Mouse (Mus musculus) small intestine, adult 2 months (tissue): Measurements from ENCODE around the gene Hoxb2. TPM values are rescaled to one million over a fixed set of nuclear protein-coding genes. Genes with fewer than 3 reads are reported as not detected.
A peak's percentile ranks its signal among the peaks of the same experiment; 100 is the strongest.

ENCODE experiments used
- H3K27ac ChIP-seq: fragments of 200-500 bp; 2 replicates; pipeline ENCODE4 v1.5.1; 2012; ENCODE audit warnings: low read depth, low read length, control low read depth, inconsistent platforms; ENCODE audit not compliant: insufficient read depth
- H3K27me3 ChIP-seq: fragments of 200-500 bp; 2 replicates; pipeline ENCODE4 v1.6.1; 2012; ENCODE audit warnings: mild to moderate bottlenecking, moderate library complexity, low read length, inconsistent platforms; ENCODE audit not compliant: control insufficient read depth, insufficient read depth
- H3K36me3 ChIP-seq: fragments of 200-500 bp; 2 replicates; pipeline ENCODE4 v1.6.1; 2012; ENCODE audit warnings: mild to moderate bottlenecking, low read length, control low read depth, inconsistent platforms; ENCODE audit not compliant: control insufficient read depth, insufficient read depth
- H3K4me1 ChIP-seq: fragments of 200-500 bp; 2 replicates; pipeline ENCODE4 v1.6.1; 2012; ENCODE audit warnings: low read length, inconsistent platforms, mixed read lengths; ENCODE audit not compliant: control insufficient read depth, insufficient read depth, insufficient read length
- H3K4me3 ChIP-seq: fragments of 200-500 bp; 2 replicates; pipeline ENCODE4 v1.5.1; 2012; ENCODE audit warnings: low read depth, mild to moderate bottlenecking, control low read depth, inconsistent platforms, low read length, moderate library complexity
- CTCF ChIP-seq: fragments of 200-500 bp; IDR thresholded peaks from 2 replicates; pipeline ENCODE4 v1.5.1; 2012; ENCODE audit warnings: low read depth, mild to moderate bottlenecking, control low read depth, inconsistent platforms, low read length, moderate library complexity, mixed read lengths; ENCODE audit not compliant: insufficient replicate concordance, insufficient read length; ENCODE audit errors: extremely low read depth
- POLR2A ChIP-seq: fragments of 200-500 bp; IDR thresholded peaks from 2 replicates; pipeline ENCODE4 v1.6.1; 2012; ENCODE audit warnings: low read depth, mild to moderate bottlenecking, control low read depth, inconsistent platforms, low read length, moderate library complexity
- WGBS: fragments of 180-500 bp; shearing (Covaris S2); methylation state at CpG from one replicate; pipeline ENCODE4 v1.1.7; 2018; 5-methylcytosine and 5-hydroxymethylcytosine counted together
- polyA plus RNA-seq: library from polyadenylated mRNA; depleted of rRNA; stranded (reverse); fragments of >200 nt; gene quantifications from 2 replicates; pipeline ENCODE4 v1.2.3, GENCODE M21; 2012

The Hoxb2 gene
- polyA plus RNA-seq, 1 experiment: 9.9 TPM

DNA sequence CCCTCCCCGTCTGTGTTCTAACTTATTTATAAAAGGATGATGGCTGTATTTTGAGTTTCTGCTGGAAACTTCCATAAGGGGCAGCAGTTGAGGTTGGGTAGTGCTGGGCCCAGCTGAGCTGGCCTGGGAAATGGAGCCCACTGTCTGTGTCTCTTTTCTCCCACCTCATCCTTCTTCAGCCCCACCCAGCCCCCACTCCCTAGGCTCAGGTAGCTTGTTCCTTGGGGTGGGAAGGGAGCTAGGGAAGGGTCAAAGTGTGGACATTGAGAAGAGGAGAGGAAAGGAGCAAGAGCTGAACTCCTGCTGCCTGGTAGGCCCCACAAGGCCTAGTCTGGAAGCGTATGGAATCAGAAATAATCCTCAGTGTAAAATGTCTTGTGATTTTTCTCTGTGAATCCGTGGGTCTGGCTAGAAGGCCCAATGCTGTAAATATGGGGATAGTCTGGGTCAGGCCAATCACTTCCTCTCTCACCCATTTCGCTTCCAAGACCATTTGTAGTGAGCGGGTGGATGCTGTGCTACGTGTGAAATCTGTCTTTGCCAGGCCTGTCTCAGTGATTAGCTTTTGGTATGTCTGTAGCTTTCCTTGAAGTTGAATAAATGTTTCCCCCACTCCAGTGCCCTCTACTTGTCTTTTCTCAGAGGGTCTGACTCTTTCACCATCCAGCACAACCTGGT is 44.7 kb upstream of the Hoxb2 start:
- Histone ChIP-seq H3K4me1 (peaks cover under 1% of the 10 kb centered on the region; the same call in 1 of the 2 replicates), H3K27me3 (peaks cover 48% of the 10 kb centered on the region), H3K4me3 (no peak overlapping the region), H3K36me3 (no peaks in the 10 kb centered on the region), H3K27ac (no peak overlapping the region; the same call in 1 of the 2 replicates)
- no peak for TF ChIP-seq CTCF
- no peak for TF ChIP-seq POLR2A
- 82% methylated on average over 6 of the region's 6 CpGs for WGBS

DNA sequence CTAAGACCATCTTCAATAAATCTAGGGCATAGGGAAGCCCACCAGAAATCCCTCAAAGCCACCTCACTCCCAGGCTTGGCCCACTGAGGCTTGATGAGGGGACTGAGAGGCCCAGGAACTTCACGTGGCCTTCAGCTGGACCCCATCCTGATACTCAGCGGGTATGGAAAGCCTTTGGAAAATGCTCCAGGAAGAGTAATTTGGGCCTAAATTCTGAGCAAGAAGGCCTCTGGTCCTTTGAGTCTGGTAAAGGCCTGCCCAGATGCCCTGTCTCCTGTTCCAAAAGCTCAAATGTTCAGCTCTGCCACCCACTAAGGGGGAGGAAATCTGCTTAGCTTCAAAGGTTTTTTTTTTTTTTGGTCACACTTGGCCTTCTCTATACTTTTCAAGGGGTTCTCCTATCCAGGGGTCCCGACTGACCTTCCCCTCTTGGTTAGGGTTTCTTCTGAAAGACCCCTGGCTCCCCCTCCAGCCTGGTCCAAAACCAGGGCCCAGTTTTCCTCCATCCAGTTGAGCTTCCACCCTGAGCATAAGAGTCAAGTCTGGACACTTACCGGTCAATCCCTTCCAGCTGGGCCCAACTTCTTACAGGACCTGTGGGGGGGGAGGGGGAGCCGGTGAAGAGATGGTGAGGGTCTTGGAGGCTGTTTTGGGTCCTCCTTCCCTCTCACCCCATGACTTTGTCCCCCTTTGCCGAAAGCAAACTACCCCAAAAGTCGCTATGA is 44.0 kb upstream of the Hoxb2 start:
- whole genome bisulfite sequencing: 46% methylated on average over 7 of the region's 7 CpGs
- Histone ChIP-seq H3K27ac (no peak overlapping the region; the same call in 1 of the 2 replicates), H3K36me3 (no peaks in the 10 kb centered on the region), H3K27me3 (peaks cover 42% of the 10 kb centered on the region), H3K4me1 (no peaks in the 10 kb centered on the region; the same call in 1 of the 2 replicates), H3K4me3 (0 out of 2 replicates have a peak overlapping the region, but pooled peaks have one; percentile 5)
- TF ChIP-seq CTCF (no peak), POLR2A (no peak)

DNA sequence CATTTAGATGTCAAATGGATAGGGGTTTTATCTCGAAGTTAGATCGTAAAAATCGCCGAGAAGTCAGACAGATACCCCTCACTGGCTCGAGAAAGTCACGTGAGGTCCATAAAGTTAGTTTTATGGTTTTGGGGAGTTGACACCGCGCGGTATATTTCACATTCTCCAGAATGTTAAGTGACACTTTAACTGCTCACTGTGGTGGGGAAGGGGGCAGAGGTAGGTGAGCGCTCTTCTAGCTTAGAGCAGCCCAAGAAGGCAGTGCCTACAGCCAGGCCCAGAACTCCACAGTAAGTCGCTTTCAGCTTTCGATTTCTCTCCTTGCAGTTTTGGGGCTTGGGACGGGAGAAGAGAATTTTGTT is 43.4 kb upstream of the Hoxb2 start:
- TF ChIP-seq CTCF (no peak), POLR2A (no peak)
- Histone ChIP-seq H3K27me3 (peaks cover 42% of the 10 kb centered on the region), H3K27ac (no peak overlapping the region), H3K4me3 (0 out of 2 replicates have a peak overlapping the region, but pooled peaks have one; percentile 5), H3K36me3 (no peaks in the 10 kb centered on the region), H3K4me1 (no peaks in the 10 kb centered on the region; the same call in 1 of the 2 replicates)
- 19% methylated on average over 13 of the region's 13 CpGs for WGBS

DNA sequence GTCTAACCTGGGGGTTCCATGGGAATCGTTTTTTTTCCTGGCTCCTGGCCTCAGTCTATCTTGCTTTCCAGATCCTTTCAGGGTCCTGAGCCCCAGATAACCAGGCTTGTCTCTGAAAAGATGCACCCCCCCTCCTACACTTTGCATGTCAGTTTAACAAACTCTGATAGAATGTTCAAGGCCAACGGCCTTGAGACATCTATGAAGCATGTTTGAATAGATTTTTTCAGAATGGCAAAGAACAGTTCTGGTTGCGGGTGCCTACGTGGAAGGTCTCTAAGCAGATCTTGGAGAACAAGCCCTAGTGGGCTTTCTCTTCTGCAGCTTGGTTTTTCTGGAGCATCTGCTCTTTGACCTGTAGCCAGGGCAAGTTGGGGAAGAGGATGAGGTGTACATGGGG is 41.6 kb upstream of the Hoxb2 start:
- Histone ChIP-seq H3K4me1 (no peaks in the 10 kb centered on the region; the same call in 1 of the 2 replicates), H3K27me3 (peaks cover 37% of the 10 kb centered on the region), H3K36me3 (no peaks in the 10 kb centered on the region), H3K4me3 (no peak overlapping the region), H3K27ac (peak overlapping the region; percentile 71)
- TF ChIP-seq POLR2A (no peak), CTCF (no peak)
- WGBS: 43% methylated on average over 4 of the region's 4 CpGs

DNA sequence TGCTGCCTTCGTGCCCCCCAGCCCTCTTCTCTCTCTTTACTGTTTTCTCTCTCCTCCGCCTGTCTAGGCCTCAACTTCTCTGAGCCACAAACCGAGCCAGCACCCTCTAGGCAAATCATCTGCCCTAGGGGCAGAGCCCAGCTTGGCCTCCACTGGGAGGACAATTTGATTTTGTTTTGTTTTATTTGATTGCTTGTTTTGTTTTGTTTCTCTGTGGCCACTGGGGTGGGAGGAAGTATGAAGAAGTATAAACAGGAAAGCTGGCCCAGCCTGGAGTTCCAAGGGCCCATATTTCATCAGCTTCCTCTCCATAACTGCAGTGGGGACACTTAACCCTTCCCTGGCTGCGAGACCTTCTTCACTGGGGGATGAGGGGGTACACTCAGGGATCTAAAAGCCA is 41.0 kb upstream of the Hoxb2 start:
- no peaks in the 10 kb centered on the region for H3K36me3 ChIP-seq
- TF ChIP-seq POLR2A: 0 out of 2 replicates have a peak, but pooled peaks have one; percentile 13
- TF ChIP-seq CTCF: no peak
- H3K4me1 ChIP-seq: no peaks in the 10 kb centered on the region; the same call in 1 of the 2 replicates
- H3K4me3 ChIP-seq: no peak overlapping the region
- peaks cover 37% of the 10 kb centered on the region for H3K27me3 ChIP-seq
- peak overlapping the region; percentile 71 for H3K27ac ChIP-seq
- WGBS: 47% methylated on average over 4 of the region's 4 CpGs

DNA sequence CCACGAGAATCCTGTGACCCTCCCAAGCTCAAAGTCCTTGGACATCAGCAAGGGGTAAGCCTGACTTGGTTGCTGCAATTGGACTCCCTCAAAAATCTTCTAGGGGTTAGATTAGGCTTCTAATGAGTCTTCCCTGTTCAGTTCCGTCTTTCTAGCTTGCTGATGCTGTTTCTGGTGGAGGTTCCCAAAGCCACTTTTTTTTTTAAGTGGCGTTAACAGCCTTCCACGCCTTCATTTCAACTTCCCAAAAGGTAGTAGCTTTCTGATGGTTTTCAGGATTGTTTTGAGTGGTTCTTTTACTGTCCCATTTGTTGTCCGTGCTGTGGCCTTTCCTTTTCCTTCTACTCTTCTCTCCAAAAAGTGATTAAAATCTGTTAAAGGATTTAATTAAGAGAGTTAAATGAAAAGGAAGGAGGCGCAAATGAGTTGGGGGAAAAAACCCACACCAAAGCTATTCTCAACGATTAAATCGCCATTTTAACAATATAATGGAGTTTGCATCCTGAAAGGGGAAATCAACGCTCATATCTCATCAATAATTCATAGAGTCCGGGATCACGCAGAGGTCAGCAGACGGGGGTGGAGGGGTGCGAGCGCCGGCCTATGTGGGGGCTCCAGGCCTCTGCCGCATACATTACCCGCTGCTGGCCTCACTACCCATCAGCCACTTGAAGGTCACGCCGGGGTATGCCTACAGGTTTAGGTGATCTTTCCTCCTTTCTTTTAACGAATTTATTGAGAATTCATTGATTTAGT is 40.0 kb upstream of the Hoxb2 start:
- TF ChIP-seq CTCF: no peak
- no peak for TF ChIP-seq POLR2A
- peaks cover 32% of the 10 kb centered on the region for H3K27me3 ChIP-seq
- no peaks in the 10 kb centered on the region; the same call in 1 of the 2 replicates for H3K4me1 ChIP-seq
- H3K36me3 ChIP-seq: no peaks in the 10 kb centered on the region
- H3K27ac ChIP-seq: peak overlapping the region; percentile 50
- WGBS: 44% methylated on average over 20 of the region's 20 CpGs
- H3K4me3 ChIP-seq: no peak overlapping the region
